Mouse (Mus musculus) cerebellum, postnatal 4 days (tissue): ENCODE data around the gene Nova2.

Experiments
- DNase-seq, 2 experiments: peaks; one replicate each; pipeline ENCODE4 v3.0.0; 2022; ENCODE audit warnings: low spot score in 2 of 2, mixed read lengths in 1 of 2

The Nova2 gene

DNA sequence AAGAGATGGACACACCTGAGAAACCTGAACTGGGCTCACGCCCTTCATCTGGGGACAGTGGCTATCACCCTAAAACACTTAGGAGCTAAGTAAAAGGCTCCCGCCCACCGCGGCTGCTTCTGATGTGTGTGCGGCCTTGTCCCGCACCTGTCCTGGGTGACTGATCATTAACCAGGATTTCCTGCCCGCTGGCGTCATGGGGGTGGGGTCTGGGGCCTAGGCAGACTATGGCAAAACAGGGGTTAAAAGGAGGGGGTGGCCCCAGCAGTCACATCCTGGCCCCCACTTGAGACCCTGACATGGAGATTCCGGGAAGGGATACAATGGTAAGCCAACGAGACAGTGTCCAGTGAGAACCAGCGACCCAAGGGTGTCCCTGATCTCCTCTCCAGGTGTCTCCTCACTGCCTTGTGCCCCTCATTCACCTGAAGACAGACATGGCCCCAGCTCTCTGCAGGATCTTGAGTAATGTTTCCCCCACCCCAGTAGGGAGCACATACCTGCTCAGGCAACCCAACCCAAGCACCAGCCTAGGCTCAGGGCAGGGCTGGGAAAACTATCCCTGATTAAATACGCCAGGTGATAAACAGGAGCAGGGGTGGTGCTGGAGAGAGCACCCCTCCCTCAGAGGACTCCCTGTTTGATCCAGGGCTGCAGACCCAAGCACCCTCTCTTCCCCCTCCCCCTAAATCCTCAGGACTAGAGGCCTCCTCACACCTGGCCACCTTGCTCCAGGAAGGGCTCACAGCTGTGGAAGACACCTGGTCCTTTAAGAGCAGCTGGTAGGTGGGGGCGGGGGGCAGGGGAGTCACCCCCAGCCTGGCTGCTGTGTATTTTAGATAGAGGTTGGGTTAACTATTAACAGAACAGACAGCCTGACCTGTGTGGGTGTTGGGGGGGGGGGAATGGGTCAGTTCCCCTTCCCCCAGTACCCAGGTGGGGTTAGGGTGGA lies 81.6 kb downstream of the Nova2 start:
- DNase-seq, result no peak

DNA sequence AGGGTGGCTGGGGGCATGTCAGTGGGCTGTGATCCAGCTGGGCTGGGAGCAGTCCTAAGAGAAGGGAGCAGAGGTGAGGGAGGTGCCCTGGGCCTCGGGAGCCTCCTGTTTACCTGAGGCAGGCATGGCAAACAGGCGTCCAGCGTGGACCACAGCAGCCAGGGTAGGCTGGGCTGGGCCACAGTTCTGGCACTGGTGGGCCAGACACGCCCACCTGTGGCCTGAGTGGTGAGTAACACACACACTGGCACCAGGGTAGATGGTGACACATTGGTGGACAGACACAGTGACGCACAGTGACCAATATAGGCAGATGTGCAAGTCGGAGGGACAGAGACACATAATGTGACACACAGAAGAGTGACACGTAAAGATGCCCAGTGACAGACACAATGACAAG lies 84.9 kb downstream of the Nova2 start:
- no peak for DNase-seq

DNA sequence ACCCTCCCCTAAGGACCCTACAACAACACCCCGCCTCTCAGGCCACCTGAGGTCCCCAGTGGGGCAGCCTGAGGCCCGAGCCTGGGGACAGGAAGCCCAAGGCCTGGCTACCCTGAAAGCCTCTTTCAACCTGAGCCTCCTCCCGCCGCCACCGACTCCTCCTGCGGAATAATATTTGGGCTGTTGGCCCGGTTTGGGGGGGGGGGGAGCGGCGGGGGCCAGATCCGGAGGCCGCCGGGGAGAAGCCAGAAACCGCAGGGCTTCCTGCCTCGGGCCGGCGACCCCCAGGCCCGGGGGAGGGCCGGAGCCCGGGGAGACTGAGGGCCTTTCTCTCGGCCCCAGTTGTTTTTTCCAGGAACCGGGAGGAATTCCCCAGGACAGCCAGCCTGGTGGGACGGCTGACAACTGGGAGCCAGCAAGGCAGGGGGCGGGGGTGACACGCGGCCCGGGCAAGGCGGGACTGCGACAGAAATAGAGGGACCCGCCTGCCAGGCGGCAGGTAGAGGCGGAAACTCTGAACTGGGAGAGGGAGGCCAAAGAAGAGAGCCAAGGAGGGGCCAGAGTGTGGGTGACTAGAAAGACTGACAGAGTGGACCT lies 86.4 kb downstream of the Nova2 start:
- DNase-seq, result no peak

DNA sequence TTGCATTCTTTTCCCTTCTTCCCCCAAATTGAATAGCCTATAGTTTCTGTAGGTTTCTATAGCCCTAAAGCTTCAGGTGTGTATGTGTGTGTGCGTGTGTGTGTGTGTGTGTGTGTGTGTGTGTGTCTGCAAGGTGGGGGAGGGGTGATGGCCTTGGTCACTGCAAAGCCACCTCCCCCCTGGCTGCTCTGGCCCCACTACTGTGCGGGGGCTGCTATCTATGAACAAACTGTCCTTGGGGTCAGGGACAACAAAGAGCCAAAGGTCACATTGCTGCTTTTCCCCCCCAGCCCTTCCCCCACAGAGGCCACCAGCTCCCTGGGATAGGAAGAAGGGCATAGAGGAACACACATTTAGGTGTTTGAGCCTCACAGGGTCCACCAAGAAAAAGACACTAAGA lies 87.2 kb downstream of the Nova2 start:
- no peak for DNase-seq

DNA sequence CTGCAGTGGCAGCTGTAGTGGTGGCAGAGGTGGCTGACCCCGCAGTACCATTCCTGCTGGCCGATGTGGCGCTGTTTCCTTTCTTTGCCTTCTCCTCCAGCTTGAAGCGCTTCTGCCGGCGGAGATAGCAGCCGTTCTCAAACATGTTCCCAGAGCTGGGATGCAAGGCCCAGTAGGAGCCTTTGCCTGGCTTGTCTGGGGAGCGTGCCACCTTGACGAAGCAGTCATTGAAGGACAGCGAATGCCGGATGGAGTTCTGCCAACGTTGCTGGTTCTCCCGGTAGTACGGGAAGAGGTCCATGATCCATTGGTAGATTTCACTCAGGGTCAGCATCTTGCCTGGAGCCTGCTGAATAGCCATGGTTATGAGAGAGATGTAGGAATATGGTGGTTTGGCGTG lies 88.8 kb downstream of the Nova2 start:
- DNase-seq, result no peak
